Mouse (Mus musculus) lung, postnatal 0 days (tissue): ENCODE data around the gene Uqcr11.

Experiments
- CTCF ChIP-seq: IDR thresholded peaks from 2 replicates; pipeline ENCODE4 v1.5.1; 2016; ENCODE audit warnings: antibody characterized with exemption, mild to moderate bottlenecking
- EP300 ChIP-seq: IDR thresholded peaks from 2 replicates; pipeline ENCODE4 v1.6.1; 2016; ENCODE audit warnings: antibody characterized with exemption, mild to moderate bottlenecking, control low read depth

DNA sequence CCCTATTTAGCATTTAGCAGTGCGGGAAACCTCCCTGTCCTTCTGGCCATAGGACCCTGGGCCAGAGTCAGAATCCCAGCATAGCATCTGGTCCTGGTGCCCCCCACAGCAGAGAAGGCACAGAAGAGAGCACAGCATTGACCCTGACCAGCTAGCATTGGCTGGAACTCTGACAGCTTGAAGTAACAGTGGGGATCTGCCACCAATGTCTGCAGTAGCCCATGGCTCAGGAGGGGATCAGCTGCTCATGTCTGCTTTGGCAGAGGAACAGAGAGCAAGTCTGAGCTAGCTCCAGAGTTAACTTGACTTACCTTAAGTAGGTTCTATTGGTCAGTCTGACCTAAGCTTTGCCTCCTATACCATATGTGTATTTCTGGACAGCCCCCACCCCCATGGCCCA is 11.2 kb upstream of the Uqcr11 start:
- TF ChIP-seq EP300 (no peak), CTCF (no peak)
